22 mouse cellular contexts compared by ENCODE assay signal in genomic region chr3:138767034-138767433, GRCm38 (mm10). TPM values are rescaled to one million over a fixed set of nuclear protein-coding genes. Genes with fewer than 3 reads are reported as not detected.
DNase-seq lines count a peak whose midpoint lies in the region; ATAC-seq and TF ChIP-seq lines count a peak whose summit lies in the region.
"Had no signal": no experiment of that assay in that cellular context is flagged by ENCODE, and none has a peak within 500 bp of the region (broad histone marks: within the 10 kb centered on the region; RNA-seq: fewer than 3 reads in every experiment).

No protein-coding gene starts in this region.

- TF ChIP-seq POLR2A in lung, adult 2 months (IDR thresholded peaks at IDR 0.05; ENCODE audit: borderline replicate concordance, extremely low read depth, low read depth, low read length), result no peak

- no peak for TF ChIP-seq CTCF in lung, postnatal 0 days (IDR thresholded peaks at IDR 0.05)
- TF ChIP-seq CTCF in lung, adult 2 months (IDR thresholded peaks at IDR 0.05; ENCODE audit: insufficient read depth, low read length), result no peak

- no peak overlapping the region for H3K9ac ChIP-seq in lung, postnatal 0 days (replicated peaks; ENCODE audit: low read depth)
- no peak overlapping the region for H3K9ac ChIP-seq in kidney, embryonic 15.5 days
- no peak overlapping the region for H3K9ac ChIP-seq in heart, embryonic 12.5 days
- H3K9ac ChIP-seq: embryonic facial prominence, embryonic 13.5 days; forebrain, embryonic 12.5 days; heart, embryonic 15.5 days; hindbrain, embryonic 15.5 days had no signal

- H3K4me3 ChIP-seq in lung, postnatal 0 days (ENCODE audit: low read depth, low read length), result no peak overlapping the region
- no peak overlapping the region for H3K4me3 ChIP-seq in lung, adult 2 months (replicated peaks; ENCODE audit: extremely low read depth, low read depth, low read length)
- no peak overlapping the region for H3K4me3 ChIP-seq in kidney, embryonic 15.5 days (replicated peaks)
- no peak overlapping the region for H3K4me3 ChIP-seq in heart, embryonic 12.5 days
- H3K4me3 ChIP-seq: embryonic facial prominence, embryonic 13.5 days; forebrain, embryonic 12.5 days; heart, embryonic 10.5 days; heart, embryonic 15.5 days; hindbrain, embryonic 10.5 days; hindbrain, embryonic 15.5 days had no signal

- H3K27ac ChIP-seq in lung, postnatal 0 days (ENCODE audit: low read length), result no peak overlapping the region
- H3K27ac ChIP-seq in kidney, embryonic 15.5 days, result no peak overlapping the region
- no peak overlapping the region for H3K27ac ChIP-seq in heart, embryonic 12.5 days (ENCODE audit: poor library complexity, severe bottlenecking)
- H3K27ac ChIP-seq: embryonic facial prominence, embryonic 13.5 days; forebrain, embryonic 12.5 days; heart, embryonic 10.5 days; heart, embryonic 15.5 days; hindbrain, embryonic 10.5 days; hindbrain, embryonic 15.5 days had no signal

- peak; percentile 50 for TF ChIP-seq EP300 in lung, postnatal 0 days (IDR thresholded peaks at IDR 0.05)

- no peaks in the 10 kb centered on the region for H3K27me3 ChIP-seq in lung, postnatal 0 days (replicated peaks; ENCODE audit: insufficient read depth, low read length)
- H3K27me3 ChIP-seq in kidney, embryonic 15.5 days, result no peaks in the 10 kb centered on the region
- no peaks in the 10 kb centered on the region for H3K27me3 ChIP-seq in heart, embryonic 12.5 days (replicated peaks)
- H3K27me3 ChIP-seq: embryonic facial prominence, embryonic 13.5 days; forebrain, embryonic 12.5 days; heart, embryonic 15.5 days; hindbrain, embryonic 15.5 days had no signal

- ATAC-seq in lung, postnatal 0 days, result peak; percentile 58; the same call in 1 of the 2 replicates
- peak; percentile 46; the same call in 1 of the 2 replicates for ATAC-seq in granulocyte monocyte progenitor cell, adult 5-6 weeks (replicated peaks; ENCODE audit: poor library complexity, severe bottlenecking)
- ATAC-seq in kidney, embryonic 15.5 days (replicated peaks; ENCODE audit: low FRiP score), result peak; percentile 64
- ATAC-seq in heart, embryonic 12.5 days (ENCODE audit: insufficient number of reproducible peaks, low FRiP score), result no peak
- ATAC-seq: forebrain, embryonic 16.5 days had no signal

- DNase-seq in lung, postnatal 0 days (ENCODE audit: low spot score), result peak; percentile 40
- DNase-seq in lung, adult 2 months, result no peak
- peak; percentile 35 for DNase-seq in kidney, postnatal 14 days
- no peak for DNase-seq in spleen, adult 18-20 months
- DNase-seq in layer of hippocampus, adult 18-20 months (ENCODE audit: low spot score in 2 of 2), result no peak
- DNase-seq: adrenal gland, postnatal 25 days; cerebellum, adult 18-20 months; cerebellum, adult 9-11 months; cerebellum, postnatal 36 days; gastrocnemius, postnatal 36 days; heart, adult 18-20 months; heart, postnatal 14 days had no signal

- no peaks in the 10 kb centered on the region for H3K9me3 ChIP-seq in lung, postnatal 0 days (ENCODE audit: low read length)
- no peaks in the 10 kb centered on the region for H3K9me3 ChIP-seq in kidney, embryonic 15.5 days (replicated peaks)
- no peaks in the 10 kb centered on the region for H3K9me3 ChIP-seq in heart, embryonic 12.5 days (replicated peaks)
- H3K9me3 ChIP-seq: embryonic facial prominence, embryonic 13.5 days; forebrain, embryonic 12.5 days; heart, embryonic 10.5 days; heart, embryonic 15.5 days; hindbrain, embryonic 10.5 days; hindbrain, embryonic 15.5 days had no signal

- H3K36me3 ChIP-seq in lung, postnatal 0 days (ENCODE audit: insufficient read depth, low read length), result no peaks in the 10 kb centered on the region
- H3K36me3 ChIP-seq in kidney, embryonic 15.5 days, result no peaks in the 10 kb centered on the region
- H3K36me3 ChIP-seq in heart, embryonic 12.5 days, result no peaks in the 10 kb centered on the region
- H3K36me3 ChIP-seq: embryonic facial prominence, embryonic 13.5 days; forebrain, embryonic 12.5 days; heart, embryonic 10.5 days; heart, embryonic 15.5 days; hindbrain, embryonic 15.5 days had no signal

- H3K4me2 ChIP-seq in lung, postnatal 0 days (replicated peaks; ENCODE audit: low read depth, low read length), result no peak overlapping the region
- no peak overlapping the region for H3K4me2 ChIP-seq in kidney, embryonic 15.5 days
- H3K4me2 ChIP-seq in heart, embryonic 12.5 days, result no peak overlapping the region
- H3K4me2 ChIP-seq: embryonic facial prominence, embryonic 13.5 days; forebrain, embryonic 12.5 days; heart, embryonic 15.5 days; hindbrain, embryonic 15.5 days had no signal

- WGBS in lung, postnatal 0 days, result 55% methylated on average over 8 of the region's 8 CpGs
- 59% methylated on average over 8 of the region's 8 CpGs for WGBS in lung, adult 2 months
- WGBS in kidney, embryonic 15.5 days, result 41% methylated on average over 8 of the region's 8 CpGs
- WGBS in heart, embryonic 12.5 days, result 71% methylated on average over 8 of the region's 8 CpGs

- H3K4me1 ChIP-seq in lung, postnatal 0 days (ENCODE audit: insufficient read depth, low read depth, low read length), result no peaks in the 10 kb centered on the region
- 0 out of 2 replicates have a peak, but pooled peaks cover 2% of the 10 kb centered on the region for H3K4me1 ChIP-seq in lung, adult 2 months (ENCODE audit: control insufficient read depth, insufficient read depth, low read length)
- H3K4me1 ChIP-seq in kidney, embryonic 15.5 days, result peaks cover 18% of the 10 kb centered on the region; the same call in 1 of the 2 replicates
- peaks cover 22% of the 10 kb centered on the region for H3K4me1 ChIP-seq in heart, embryonic 12.5 days (replicated peaks)

RNA-seq across cellular contexts. Expression of gene Tspan5, which starts 25.0 kb away (rescaled TPM):
- 33.0 and 35.0 TPM in 2 replicates for polyA plus RNA-seq in lung, postnatal 0 days (2015; fragmentation: Nextera tagmentation; extraction: Ambion mirVana)
- 20.3 and 33.0 TPM in 2 replicates for polyA plus RNA-seq in lung, adult 2 months (2012; rRNA removed)
- 30.6 and 31.2 TPM in 2 replicates for total RNA-seq in granulocyte monocyte progenitor cell, adult 5-6 weeks (2014; fragmentation: Nextera tagmentation)
- 39.1 and 43.2 TPM in 2 replicates for total RNA-seq in granulocyte monocyte progenitor cell, adult 5-6 weeks (2017)
- 26.3 and 28.9 TPM in 2 replicates for polyA plus RNA-seq in kidney, embryonic 15.5 days (2015; fragmentation: Nextera tagmentation; extraction: Ambion mirVana)
- polyA plus RNA-seq in heart, embryonic 12.5 days (2016; fragmentation: Nextera tagmentation; extraction: Ambion mirVana), result 18.9 and 19.0 TPM in 2 replicates
- total RNA-seq in layer of hippocampus, adult 18-20 months (2021), result 100 to 1,000 TPM; 197 to 205 TPM

Comparison
In these comparisons a context has a peak if more than half of its experiments do, and no peak if none do; other contexts are left out.
1. DNase-seq: peak in lung, postnatal 0 days (single experiment) and kidney, postnatal 14 days (single experiment); none in lung, adult 2 months (single experiment), spleen, adult 18-20 months (0 of 2) and layer of hippocampus, adult 18-20 months (0 of 2).